Mouse (Mus musculus): Measurements from ENCODE around the gene Rassf6.

GRCm38 (mm10) chr5:90624708-90625425 is 15.6 kb downstream of the Rassf6 start:
- TF ChIP-seq POLR2A (IDR thresholded peaks at IDR 0.05; ENCODE audit: low read depth, low read length): no peak
- no peak for TF ChIP-seq CTCF (IDR thresholded peaks at IDR 0.05; ENCODE audit: borderline replicate concordance, insufficient read depth, low read length)
